Mouse (Mus musculus) forebrain, embryonic 13.5 days (tissue): ENCODE measurements around the gene Maml3. TPM values are rescaled to one million over a fixed set of nuclear protein-coding genes. Genes with fewer than 3 reads are reported as not detected.
A peak's percentile ranks its signal among the peaks of the same experiment; 100 is the strongest.

ENCODE experiments used
- ATAC-seq: fragments of 200-750 bp; cut with Nextera tagmentation; 2 replicates; pipeline ENCODE4 v1.8.0; 2017
- H3K27ac ChIP-seq: fragments of 300-500 bp; sonication (generic); 2 replicates; pipeline ENCODE4 v1.5.1; 2015; ENCODE audit warnings: inconsistent platforms, mild to moderate bottlenecking, moderate library complexity
- H3K27me3 ChIP-seq: fragments of 300-500 bp; sonication (generic); 2 replicates; pipeline ENCODE4 v1.6.1; 2015; ENCODE audit warnings: mild to moderate bottlenecking, inconsistent platforms
- H3K36me3 ChIP-seq: fragments of 300-500 bp; sonication (generic); 2 replicates; pipeline ENCODE4 v1.6.1; 2015; ENCODE audit warnings: mild to moderate bottlenecking, inconsistent platforms; ENCODE audit not compliant: poor library complexity, severe bottlenecking
- H3K4me1 ChIP-seq: fragments of 300-500 bp; sonication (generic); 2 replicates; pipeline ENCODE4 v1.6.1; 2015; ENCODE audit warnings: inconsistent platforms
- H3K4me2 ChIP-seq: fragments of 300-500 bp; sonication (generic); 2 replicates; pipeline ENCODE4 v1.6.1; 2015; ENCODE audit warnings: inconsistent platforms, mild to moderate bottlenecking, moderate library complexity
- H3K4me3 ChIP-seq: fragments of 300-500 bp; sonication (generic); 2 replicates; pipeline ENCODE4 v1.5.1; 2015; ENCODE audit warnings: mild to moderate bottlenecking, inconsistent platforms
- H3K9ac ChIP-seq: fragments of 300-500 bp; sonication (generic); 2 replicates; pipeline ENCODE4 v1.6.1; 2015; ENCODE audit warnings: mild to moderate bottlenecking, inconsistent platforms
- H3K9me3 ChIP-seq: fragments of 300-500 bp; sonication (generic); replicated peaks from 2 replicates; pipeline ENCODE4 v1.6.1; 2016; ENCODE audit warnings: inconsistent platforms
- WGBS: fragments of 180-500 bp; shearing (Covaris S2); methylation state at CpG from one replicate; pipeline ENCODE4 v1.1.7; 2015; 5-methylcytosine and 5-hydroxymethylcytosine counted together
- polyA plus RNA-seq: library from polyadenylated mRNA; unstranded; fragments of >200 nt; fragmentation: Nextera tagmentation; extraction: Ambion mirVana; gene quantifications from 2 replicates; pipeline ENCODE4 v1.2.1, GENCODE M21; 2015

Gene Maml3
- polyA plus RNA-seq, 1 experiment from 2014 or later = 5.4 TPM

DNA sequence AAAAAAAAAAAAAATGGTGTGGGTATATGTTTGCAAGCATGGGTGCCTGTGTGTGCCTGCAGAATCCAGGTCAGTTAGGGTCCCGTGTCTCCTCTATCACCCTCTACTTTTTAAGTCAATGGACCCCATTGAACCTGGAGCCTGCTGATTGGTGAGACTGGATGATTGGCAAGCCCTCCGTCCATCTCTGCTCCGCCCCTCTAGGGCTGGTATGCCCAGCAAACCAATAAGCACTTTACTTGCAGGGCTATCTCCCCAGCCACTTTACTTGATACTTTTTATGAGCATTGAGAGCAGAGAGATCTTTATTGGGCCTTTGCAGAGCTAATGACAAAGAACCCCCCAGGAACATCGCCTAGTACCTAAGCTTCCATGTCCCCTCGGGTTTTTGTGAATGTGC, 390.4 kb downstream of the Maml3 start:
- peaks cover 9% of the 10 kb centered on the region; the same call in 1 of the 2 replicates for H3K4me1 ChIP-seq

DNA sequence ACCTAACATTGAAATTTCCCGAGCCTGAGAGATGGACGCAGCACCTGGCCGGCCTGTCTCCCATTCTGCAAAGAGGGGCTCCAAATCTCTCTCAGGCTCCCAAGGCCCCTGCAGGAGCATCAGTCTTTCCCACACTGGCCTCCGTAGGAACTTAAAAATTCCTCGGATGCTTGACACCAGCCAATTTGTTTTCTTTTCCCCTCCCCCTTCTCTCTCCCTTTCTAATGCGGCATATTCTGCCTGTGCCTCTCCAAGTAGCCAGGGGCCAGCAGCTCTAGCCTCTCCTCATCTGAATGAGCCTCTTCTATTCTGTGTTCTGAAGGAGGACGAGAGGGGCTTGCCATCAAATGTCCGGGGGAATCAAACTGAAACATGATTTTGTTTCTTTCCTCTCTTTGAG, 391.6 kb downstream of the Maml3 start:
- Histone ChIP-seq H3K9ac (no peak overlapping the region), H3K27ac (no peak overlapping the region), H3K4me1 (peaks cover 13% of the 10 kb centered on the region; the same call in 1 of the 2 replicates), H3K9me3 (no peaks in the 10 kb centered on the region), H3K36me3 (no peaks in the 10 kb centered on the region), H3K4me3 (no peak overlapping the region), H3K27me3 (no peaks in the 10 kb centered on the region), H3K4me2 (no peak overlapping the region)
- 22% methylated on average over 8 of the region's 8 CpGs for WGBS
- ATAC-seq = no peak

More for the DNA sequence above, 390.4 kb downstream of the Maml3 start:
- H3K4me3 ChIP-seq = no peak overlapping the region
- H3K36me3 ChIP-seq = no peaks in the 10 kb centered on the region
- H3K27ac ChIP-seq = no peak overlapping the region
- 81% methylated on average over 5 of the region's 5 CpGs for WGBS
- no peaks in the 10 kb centered on the region for H3K27me3 ChIP-seq
- H3K4me2 ChIP-seq = no peak overlapping the region
- no peak for ATAC-seq
- H3K9ac ChIP-seq = no peak overlapping the region
- no peaks in the 10 kb centered on the region for H3K9me3 ChIP-seq

DNA sequence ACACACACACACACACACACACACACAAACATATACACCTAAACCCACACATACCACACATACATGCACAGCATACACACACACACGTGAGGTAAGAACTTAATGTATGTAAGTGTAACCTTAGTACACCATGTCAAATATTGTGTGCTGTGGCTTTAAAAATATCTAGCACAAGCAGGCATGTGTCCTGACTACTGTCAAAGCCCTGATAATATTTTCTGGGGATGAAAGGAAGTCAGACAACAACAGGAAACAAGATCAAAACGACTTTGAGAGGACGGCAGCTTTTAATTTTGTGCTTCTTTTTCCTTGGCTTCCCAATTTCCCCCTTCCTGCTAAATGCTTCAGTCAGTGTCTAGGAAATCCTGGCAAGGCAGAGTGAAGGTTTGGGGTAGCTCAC, 392.5 kb downstream of the Maml3 start:
- WGBS = 54% methylated on average over 3 of the region's 3 CpGs
- H3K9me3 ChIP-seq = no peaks in the 10 kb centered on the region
- ATAC-seq = no peak
- no peak overlapping the region for H3K9ac ChIP-seq
- no peaks in the 10 kb centered on the region for H3K27me3 ChIP-seq
- H3K27ac ChIP-seq = no peak overlapping the region
- H3K4me3 ChIP-seq = no peak overlapping the region
- peaks cover 13% of the 10 kb centered on the region; the same call in 1 of the 2 replicates for H3K4me1 ChIP-seq
- no peak overlapping the region for H3K4me2 ChIP-seq
- no peaks in the 10 kb centered on the region for H3K36me3 ChIP-seq

DNA sequence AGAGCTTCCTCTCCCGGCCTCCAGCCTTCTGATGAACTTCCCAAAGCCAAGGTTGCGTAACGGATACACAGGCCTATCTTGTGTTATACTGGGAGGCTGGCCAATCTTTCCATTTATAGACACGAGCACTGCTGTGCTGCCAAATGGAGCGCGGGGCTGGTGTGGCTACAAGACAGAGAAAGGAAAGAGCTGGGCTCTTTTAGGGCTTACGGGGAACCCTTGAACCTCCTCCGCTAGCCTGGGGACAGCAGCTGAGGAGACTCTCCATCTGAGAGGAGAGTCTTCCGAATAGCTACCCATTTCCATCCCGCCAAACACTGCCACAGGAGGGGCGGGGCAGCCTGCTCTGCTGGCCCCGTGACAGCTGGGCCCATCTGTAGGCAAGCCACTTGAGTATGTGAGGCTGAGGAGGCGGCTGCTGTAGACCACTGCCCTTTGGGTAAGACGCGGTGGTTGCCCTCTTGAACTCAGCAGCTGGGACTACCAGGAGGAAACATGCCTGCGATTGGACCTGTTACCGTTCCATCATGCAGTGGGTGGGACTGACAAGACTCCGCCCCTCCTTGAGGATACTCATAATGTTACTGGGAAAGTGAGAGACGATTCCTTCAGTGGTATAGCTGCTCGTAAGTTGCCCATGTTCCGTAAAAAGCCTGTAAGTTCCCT, 396.0 kb downstream of the Maml3 start:
- peak; percentile 70 for ATAC-seq
- H3K9me3 ChIP-seq = no peaks in the 10 kb centered on the region
- no peak overlapping the region for H3K4me3 ChIP-seq
- H3K27me3 ChIP-seq = no peaks in the 10 kb centered on the region
- no peaks in the 10 kb centered on the region for H3K36me3 ChIP-seq
- 79% methylated on average over 21 of the region's 21 CpGs for WGBS
- peak overlapping the region; percentile 13; the same call in 1 of the 2 replicates for H3K4me2 ChIP-seq
- H3K4me1 ChIP-seq = peaks cover 13% of the 10 kb centered on the region; the same call in 1 of the 2 replicates
- H3K9ac ChIP-seq = no peak overlapping the region
- H3K27ac ChIP-seq = peak overlapping the region; percentile 1; the same call in 1 of the 2 replicates

DNA sequence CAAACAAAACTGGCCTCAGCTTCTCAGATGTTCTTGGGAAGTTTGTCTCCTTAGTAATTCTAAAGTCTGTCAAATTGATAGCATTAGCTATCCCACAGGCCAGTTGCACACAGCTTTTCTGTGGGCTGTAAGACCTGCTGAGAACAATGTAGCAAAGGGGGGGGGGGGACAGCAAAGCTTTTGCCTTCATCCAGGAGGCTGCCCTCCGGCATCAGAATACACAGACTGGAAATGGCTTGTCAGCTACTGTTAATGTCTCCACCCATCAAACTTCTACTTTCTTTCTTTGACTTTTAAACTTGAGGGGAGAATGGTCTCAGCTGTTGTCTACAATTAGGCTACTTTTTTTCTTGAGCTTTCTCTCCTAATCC, 396.5 kb downstream of the Maml3 start:
- H3K36me3 ChIP-seq = no peaks in the 10 kb centered on the region
- H3K4me3 ChIP-seq = no peak overlapping the region
- no peaks in the 10 kb centered on the region for H3K27me3 ChIP-seq
- H3K27ac ChIP-seq = peak overlapping the region; percentile 1; the same call in 1 of the 2 replicates
- WGBS = 75% methylated on average over 1 of the region's 1 CpGs
- peaks cover 9% of the 10 kb centered on the region; the same call in 1 of the 2 replicates for H3K4me1 ChIP-seq
- H3K9me3 ChIP-seq = no peaks in the 10 kb centered on the region
- no peak for ATAC-seq
- H3K4me2 ChIP-seq = no peak overlapping the region
- H3K9ac ChIP-seq = no peak overlapping the region

DNA sequence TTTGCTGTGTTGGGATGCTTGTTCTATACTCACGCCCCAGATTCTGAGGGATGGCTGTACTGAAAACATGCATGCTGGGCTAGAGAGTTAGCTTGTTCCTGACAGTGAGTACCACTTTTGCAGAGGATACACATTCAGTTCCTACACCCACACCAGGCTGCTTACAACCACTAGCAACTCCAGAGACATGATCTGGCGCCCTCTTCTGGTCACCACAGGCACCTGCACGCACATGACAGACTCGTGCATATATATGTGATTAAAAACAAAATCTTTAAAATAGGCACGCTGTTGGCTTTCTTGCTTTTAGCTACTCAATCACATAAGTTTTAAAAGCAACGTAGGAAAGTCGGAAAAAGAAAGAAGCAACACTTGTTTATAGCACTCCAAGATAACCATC, 399.7 kb downstream of the Maml3 start:
- peaks cover 35% of the 10 kb centered on the region for H3K4me1 ChIP-seq
- no peaks in the 10 kb centered on the region for H3K36me3 ChIP-seq
- no peak overlapping the region for H3K27ac ChIP-seq
- no peaks in the 10 kb centered on the region for H3K9me3 ChIP-seq
- no peaks in the 10 kb centered on the region for H3K27me3 ChIP-seq
- no peak overlapping the region for H3K9ac ChIP-seq
- no peak for ATAC-seq
- no peak overlapping the region for H3K4me2 ChIP-seq
- H3K4me3 ChIP-seq = no peak overlapping the region
- WGBS = 86% methylated on average over 7 of the region's 7 CpGs

DNA sequence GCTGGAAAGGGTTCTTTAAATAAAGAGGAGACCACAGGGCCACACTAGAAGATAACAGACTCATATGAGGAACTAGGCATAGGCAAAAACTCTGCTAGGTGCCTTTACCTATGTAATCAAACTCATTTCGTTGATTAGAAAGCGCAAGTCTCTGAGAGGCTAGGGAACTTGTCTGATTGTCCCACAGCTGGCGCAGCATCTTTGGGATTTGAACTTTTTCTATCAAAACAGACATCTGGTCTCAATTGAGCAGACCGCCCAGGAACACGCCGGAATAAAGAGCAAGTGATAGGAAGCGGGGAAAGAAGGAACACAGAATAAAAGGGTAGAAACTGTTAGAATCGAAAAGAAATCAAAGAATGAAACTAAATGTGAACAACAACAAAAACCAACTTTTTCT, 401.4 kb downstream of the Maml3 start:
- H3K27me3 ChIP-seq = no peaks in the 10 kb centered on the region
- peaks cover 35% of the 10 kb centered on the region for H3K4me1 ChIP-seq
- no peak for ATAC-seq
- H3K9ac ChIP-seq = no peak overlapping the region
- no peak overlapping the region for H3K27ac ChIP-seq
- 91% methylated on average over 8 of the region's 8 CpGs for WGBS
- no peak overlapping the region for H3K4me3 ChIP-seq
- H3K4me2 ChIP-seq = no peak overlapping the region
- no peaks in the 10 kb centered on the region for H3K36me3 ChIP-seq
- H3K9me3 ChIP-seq = no peaks in the 10 kb centered on the region

DNA sequence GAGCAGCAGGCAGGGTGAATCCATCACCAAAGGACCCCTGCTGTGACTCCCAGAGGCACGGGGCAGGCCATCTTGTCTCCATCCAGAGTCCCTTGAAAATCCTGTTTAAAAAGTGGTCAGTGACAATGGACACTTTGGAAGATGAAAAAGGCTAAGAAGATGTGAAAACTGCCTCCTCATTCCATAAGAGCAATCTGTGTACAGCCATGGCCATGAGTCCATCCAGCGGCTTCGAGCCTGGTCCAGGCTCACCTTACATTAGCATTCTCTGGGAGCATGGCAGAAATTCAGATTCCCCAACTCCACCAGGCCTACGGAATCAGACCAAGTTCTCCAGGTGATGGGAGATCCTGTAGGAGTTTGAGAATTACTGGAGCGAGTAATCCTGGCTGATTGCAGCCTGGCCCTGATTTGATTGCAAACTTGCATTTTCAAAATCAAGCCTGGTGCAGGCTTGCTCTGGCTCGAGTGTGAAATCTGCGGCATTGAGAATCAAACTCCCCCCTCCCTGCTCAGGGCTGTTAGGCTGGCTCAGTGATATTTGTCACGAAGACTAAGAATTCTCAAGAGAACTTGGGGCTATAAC, 402.1 kb downstream of the Maml3 start:
- 73% methylated on average over 8 of the region's 8 CpGs for WGBS
- Histone ChIP-seq H3K4me2 (no peak overlapping the region), H3K4me3 (no peak overlapping the region), H3K4me1 (peaks cover 35% of the 10 kb centered on the region), H3K27me3 (no peaks in the 10 kb centered on the region), H3K27ac (peak overlapping the region; percentile 96), H3K9me3 (no peaks in the 10 kb centered on the region), H3K36me3 (no peaks in the 10 kb centered on the region), H3K9ac (no peak overlapping the region)
- no peak for ATAC-seq

DNA sequence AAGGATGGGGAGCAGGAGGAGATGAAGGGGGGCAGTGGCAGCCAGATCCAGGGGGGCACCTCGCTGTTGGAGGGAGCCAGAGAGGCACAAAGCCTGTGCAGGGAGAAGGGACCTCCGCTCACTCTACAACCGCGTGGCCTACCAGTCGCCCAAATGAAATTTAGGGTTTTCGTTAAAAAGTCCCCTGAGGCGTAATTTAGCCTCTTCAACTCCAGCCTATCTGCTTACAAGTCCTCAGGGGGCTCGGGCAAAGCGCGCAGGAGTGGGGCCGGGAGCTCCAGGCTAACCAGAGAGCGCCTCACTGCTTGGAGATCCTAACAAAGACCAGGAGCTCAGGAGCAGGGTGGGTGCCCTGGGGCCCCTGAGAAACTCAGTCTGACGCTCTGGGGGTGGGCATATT, 402.9 kb downstream of the Maml3 start:
- H3K4me2 ChIP-seq = peak overlapping the region; percentile 62
- 1% methylated on average over 13 of the region's 13 CpGs for WGBS
- no peaks in the 10 kb centered on the region for H3K27me3 ChIP-seq
- H3K4me3 ChIP-seq = peak overlapping the region; percentile 38
- no peaks in the 10 kb centered on the region for H3K36me3 ChIP-seq
- ATAC-seq = peak; percentile 79
- peak overlapping the region; percentile 64 for H3K9ac ChIP-seq
- H3K27ac ChIP-seq = peak overlapping the region; percentile 96
- no peaks in the 10 kb centered on the region for H3K9me3 ChIP-seq
- H3K4me1 ChIP-seq = peaks cover 35% of the 10 kb centered on the region

DNA sequence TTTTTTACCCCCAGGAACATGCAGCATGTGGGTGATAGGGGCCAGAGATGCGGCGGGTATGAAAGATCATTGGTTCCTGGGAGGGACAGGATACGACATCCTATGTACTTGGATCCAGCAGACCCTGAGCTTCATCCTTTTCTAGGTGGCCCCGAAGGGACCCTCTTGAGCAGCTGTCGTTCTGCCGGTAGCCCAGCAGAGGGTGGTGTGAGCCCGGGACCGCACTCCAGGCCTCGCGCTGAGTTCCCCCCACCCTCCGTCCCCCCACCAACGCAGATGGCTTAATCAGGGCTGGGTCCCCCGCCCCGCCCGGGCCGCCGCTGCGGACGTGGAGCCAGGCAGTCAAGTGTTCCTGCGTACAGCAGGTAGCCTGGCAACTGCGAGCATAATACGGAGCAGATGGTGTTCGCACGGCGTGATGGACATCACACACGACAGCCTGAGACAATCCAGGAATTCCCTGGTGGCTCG, 403.6 kb downstream of the Maml3 start:
- peak; percentile 97 for ATAC-seq
- 0 out of 2 replicates have a peak, but pooled peaks cover 2% of the 10 kb centered on the region for H3K36me3 ChIP-seq
- peak overlapping the region; percentile 96 for H3K27ac ChIP-seq
- peak overlapping the region; percentile 64 for H3K9ac ChIP-seq
- WGBS = under 1% methylated on average over 27 of the region's 27 CpGs
- H3K4me1 ChIP-seq = peaks cover 35% of the 10 kb centered on the region
- H3K4me3 ChIP-seq = peak overlapping the region; percentile 38
- H3K27me3 ChIP-seq = no peaks in the 10 kb centered on the region
- no peaks in the 10 kb centered on the region for H3K9me3 ChIP-seq
- H3K4me2 ChIP-seq = peak overlapping the region; percentile 62

DNA sequence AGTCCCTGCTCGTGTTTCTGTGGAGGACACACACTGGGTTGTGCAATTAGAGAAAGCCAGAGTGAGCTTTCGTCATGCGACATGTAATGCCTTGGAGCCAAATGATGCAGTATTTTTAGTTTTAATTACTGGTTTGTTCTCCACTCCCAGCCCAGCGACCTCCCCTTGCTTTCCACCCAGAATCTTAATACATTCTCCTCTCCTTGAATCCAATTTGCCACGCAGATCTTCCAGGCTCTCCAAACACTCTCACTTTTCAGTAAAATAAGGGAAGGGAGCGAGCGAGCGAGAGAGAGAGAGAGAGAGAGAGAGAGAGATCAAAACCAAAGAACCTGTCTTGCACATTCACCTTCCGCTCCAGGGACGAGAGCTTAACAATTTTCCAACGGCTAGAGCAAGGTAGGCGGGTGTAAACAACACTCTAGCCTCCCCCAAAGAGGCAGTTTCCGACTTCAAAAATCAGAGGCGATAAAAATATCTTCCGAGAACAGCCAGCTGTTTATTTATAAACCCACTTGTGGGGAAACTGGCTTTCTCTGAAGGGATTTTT, 404.1 kb downstream of the Maml3 start:
- ATAC-seq = no peak
- 19% methylated on average over 15 of the region's 15 CpGs for WGBS
- Histone ChIP-seq H3K27ac (peak overlapping the region; percentile 96), H3K9me3 (no peaks in the 10 kb centered on the region), H3K4me1 (peaks cover 35% of the 10 kb centered on the region), H3K4me2 (peak overlapping the region; percentile 62), H3K36me3 (0 out of 2 replicates have a peak, but pooled peaks cover 6% of the 10 kb centered on the region), H3K9ac (peak overlapping the region; percentile 64), H3K4me3 (peak overlapping the region; percentile 38), H3K27me3 (no peaks in the 10 kb centered on the region)

DNA sequence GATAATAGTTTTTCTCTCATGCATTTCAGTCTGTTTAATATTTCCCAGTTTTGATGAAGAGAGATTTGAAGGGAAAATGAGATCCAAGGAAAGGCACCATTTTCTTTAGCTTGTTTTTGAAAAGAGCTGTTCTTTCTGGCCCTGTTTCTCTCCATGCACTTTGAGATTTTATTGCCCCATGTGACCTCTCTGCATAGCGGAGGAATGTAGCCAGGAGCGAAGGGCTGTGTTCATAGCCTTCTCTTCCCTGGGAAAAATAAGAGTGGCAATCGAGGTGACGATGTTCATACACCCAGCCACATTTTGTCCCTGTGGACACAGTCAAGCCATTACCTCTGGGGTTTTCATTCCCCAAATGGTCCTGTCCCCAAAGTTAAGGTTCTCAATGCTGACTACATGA, 404.8 kb downstream of the Maml3 start:
- WGBS = 88% methylated on average over 4 of the region's 4 CpGs
- 0 out of 2 replicates have a peak, but pooled peaks cover 6% of the 10 kb centered on the region for H3K36me3 ChIP-seq
- H3K4me3 ChIP-seq = no peak overlapping the region
- no peaks in the 10 kb centered on the region for H3K9me3 ChIP-seq
- H3K4me2 ChIP-seq = no peak overlapping the region
- no peaks in the 10 kb centered on the region for H3K27me3 ChIP-seq
- no peak for ATAC-seq
- H3K27ac ChIP-seq = peak overlapping the region; percentile 96; the same call in 1 of the 2 replicates
- no peak overlapping the region for H3K9ac ChIP-seq
- H3K4me1 ChIP-seq = peaks cover 35% of the 10 kb centered on the region
